Mouse (Mus musculus): ENCODE results near the gene Noxred1.
"Not testable (repeated sequence)": the region's sequence is repeated elsewhere in the genome, so short reads cannot be mapped to it uniquely, and the experiment has no call there.

Noxred1 gene

GRCm38 (mm10) chr12:87238632-87239031 lies at the start of gene Noxred1:
Gene Noxred1 (minus strand): TSS chr12:87238732.
- DNase-seq (ENCODE audit: low read depth, low spot score) = no peak

GRCm38 (mm10) chr12:87284726-87285125 lies 46.2 kb upstream of the Noxred1 start:
- no peak for DNase-seq (ENCODE audit: low read depth, low spot score)

GRCm38 (mm10) chr12:87284268-87284667 lies 45.7 kb upstream of the Noxred1 start:
- DNase-seq (ENCODE audit: low read depth, low spot score) = no peak

GRCm38 (mm10) chr12:87283706-87284105 lies 45.2 kb upstream of the Noxred1 start:
- no peak for DNase-seq (ENCODE audit: low read depth, low spot score)

GRCm38 (mm10) chr12:87282743-87283142 lies 44.2 kb upstream of the Noxred1 start:
- no peak for DNase-seq (ENCODE audit: low read depth, low spot score)

DNA sequence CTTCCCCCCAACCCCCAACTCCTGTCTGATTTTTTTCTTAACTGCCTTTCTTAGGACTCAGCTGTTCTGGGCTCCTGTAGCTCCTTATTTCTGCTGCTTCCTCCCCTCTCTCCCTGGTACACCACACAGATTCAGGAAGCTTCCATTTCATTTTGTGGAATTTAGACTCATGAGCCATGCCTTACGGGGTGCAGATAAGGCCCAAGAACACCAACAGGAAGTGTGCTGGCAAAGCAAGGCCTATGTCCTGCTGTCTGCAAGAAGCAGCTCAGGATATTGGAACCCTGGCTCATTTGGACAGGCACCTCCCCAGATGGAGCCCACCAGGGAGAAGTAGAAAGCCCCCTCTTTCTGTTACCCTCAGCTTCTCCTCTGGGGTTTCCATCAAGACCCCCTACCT lies 43.2 kb upstream of the Noxred1 start:
- DNase-seq (ENCODE audit: low read depth, low spot score) = no peak

DNA sequence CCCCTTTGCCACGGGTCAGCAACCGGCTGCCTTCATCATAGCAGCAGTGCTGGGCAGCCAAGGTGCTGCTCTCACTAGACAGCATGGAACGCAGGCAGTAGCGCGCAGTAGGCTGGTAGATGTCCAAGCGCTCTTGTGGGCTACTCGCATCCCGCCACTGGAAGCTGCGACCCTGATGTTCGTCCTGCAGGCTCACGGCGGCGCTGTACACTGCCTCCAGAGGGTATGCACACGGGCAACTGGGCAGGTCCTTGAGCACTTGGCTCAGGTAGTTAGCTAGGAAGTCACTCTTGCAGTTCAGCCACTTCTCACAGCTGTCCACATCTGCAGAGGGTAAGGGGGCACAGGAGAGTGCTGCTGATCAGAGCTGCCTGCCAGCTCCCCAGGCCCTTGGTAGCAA lies 41.3 kb upstream of the Noxred1 start:
- DNase-seq (ENCODE audit: low read depth, low spot score) = no peak

- DNase-seq (ENCODE audit: low read depth, low spot score) = no peak
These were observed 40.8 kb upstream of the Noxred1 start for GRCm38 (mm10) chr12:87279350-87279749.

DNA sequence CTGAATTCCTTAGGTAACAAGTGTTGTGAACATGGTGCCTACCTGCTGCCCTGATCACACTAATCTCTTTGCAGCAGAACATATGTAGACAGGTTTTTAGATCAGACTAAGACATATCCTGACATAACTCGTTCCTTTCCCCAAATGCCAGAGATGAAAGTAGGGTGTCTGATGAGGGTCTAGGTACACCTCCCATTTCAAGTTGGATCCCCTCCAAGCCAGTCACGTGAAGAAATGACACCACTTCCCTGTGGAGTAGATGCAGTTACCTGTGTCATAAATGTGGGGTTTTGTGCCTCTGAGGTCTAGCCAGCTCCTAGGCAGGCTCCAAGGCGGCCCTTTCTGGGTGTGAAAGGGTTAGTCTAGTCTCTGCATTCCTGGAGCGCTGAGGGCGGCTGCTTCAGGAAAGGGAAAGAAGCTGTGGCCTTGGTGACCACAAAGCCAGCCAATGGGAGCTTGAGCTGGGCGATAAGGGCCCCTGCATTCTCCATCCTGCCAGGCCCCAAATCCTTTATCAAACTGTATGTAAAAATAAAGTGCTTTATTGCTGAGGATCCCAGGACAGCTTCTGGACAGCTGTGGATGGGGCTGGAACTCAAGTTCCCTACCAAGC lies 39.7 kb upstream of the Noxred1 start:
- DNase-seq (ENCODE audit: low read depth, low spot score) = no peak

DNA sequence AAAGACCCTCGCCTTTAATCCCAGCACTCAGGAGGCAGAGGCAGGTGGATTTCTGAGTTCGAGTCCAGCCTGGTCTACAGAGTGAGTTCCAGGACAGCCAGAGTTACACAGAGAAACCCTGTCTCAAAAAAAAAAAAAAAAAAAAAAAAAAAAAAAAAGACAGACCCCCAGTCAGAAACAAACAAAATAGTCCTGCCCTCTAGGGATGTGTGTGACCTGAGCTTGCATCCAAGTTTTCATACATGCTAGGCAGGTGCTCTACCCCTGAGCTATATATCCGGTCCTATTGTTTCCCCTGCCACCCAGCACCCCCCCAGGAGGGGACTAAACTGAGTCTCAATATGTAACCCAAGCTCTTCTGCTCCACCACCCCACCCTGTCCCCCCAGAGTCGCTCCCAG lies 38.7 kb upstream of the Noxred1 start:
- DNase-seq (ENCODE audit: low read depth, low spot score) = not testable (repeated sequence)

GRCm38 (mm10) chr12:87274853-87275831 lies 36.6 kb upstream of the Noxred1 start:
- no peak for DNase-seq (ENCODE audit: low read depth, low spot score)

DNA sequence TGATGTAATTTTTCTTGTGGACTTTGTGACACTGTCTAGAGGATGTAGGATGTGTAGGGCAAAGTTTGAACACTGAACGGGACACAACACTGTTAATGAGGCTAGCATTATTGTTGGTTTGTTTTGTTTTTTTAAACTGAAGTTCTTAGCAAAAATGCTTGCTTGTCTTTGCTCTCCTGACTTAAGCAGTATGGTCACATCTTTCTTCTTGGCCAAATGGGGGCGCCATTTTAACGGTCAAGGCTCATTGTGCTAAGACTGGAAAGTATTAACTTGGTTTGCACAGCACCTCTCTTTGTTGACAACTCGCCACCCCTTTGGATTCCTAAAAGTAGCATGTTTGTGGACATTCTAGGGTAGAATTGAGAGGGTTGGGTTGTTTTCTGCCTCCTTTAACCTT lies 29.1 kb upstream of the Noxred1 start:
- DNase-seq (ENCODE audit: low read depth, low spot score) = no peak

DNA sequence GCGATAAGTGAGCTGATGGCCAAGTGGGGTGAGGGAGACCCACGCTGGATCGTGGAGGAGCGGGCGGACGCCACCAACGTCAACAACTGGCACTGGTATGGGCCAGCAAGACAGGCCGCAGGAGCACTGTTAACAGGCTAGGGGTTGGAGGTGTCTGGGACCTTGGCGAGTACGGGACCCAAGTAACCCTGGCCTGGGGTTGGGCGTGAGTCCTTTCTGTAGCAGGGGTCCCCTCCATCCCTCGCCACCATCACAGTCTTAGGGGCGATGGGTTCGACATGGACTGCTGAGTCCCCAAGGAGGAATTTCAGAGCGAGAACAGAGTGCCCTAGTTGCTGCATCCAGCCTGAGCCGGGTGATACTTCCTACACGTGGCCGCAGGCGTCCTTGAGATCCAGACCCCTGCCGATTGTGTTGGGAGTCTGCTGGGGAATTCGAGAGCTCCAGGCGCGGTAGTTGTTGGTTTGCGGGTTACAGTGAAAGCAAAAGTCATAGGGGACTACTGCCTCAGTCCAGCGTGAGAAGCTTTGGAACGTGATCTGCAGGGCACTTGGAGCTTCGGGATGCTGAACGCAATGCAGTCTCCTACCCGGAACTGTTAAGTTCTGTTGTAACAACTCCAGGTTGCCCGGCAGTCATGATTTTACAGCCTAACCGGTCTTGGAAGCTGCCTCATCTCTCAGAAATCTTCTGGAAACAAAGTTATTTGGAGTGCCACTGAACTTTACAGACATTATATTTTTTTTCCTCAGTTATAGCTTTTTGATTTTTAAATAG lies 28.5 kb upstream of the Noxred1 start:
- DNase-seq (ENCODE audit: low read depth, low spot score) = no peak

DNA sequence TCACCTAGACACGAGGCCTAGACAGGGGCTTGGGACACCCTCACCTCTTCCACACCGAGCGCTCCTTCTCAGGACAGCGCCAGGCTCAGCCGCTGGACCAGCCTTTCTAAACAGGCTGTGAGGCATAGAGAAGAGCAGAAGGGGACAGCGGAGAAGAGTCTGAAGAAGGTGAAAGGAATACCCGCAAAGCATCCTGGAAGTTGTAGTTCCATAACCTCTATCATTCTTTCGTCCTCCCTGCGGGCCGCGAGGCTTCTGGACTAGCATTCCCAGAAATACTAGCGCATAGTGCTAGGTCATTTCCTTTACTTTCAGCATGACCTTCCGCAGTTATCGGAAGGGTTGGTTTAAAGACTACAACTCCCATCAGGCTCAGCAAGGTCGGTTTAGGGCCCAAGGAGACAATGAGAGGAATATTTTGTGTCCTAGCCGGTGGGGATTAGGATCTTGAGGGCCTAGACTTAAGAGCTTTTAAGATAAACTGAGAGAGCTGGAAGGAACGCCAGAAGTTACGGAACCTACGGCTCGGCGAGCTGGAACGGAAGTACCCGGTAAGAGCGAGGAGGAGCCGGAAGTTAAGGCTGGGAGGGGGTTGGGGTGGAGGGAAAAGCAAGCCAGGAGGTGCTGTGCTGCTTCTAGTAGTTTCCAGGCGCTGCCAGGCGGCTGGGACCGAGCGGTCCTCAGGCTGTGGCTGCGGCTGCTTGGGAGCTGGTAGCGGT lies 27.7 kb upstream of the Noxred1 start, which contains the start of the genes Vipas39 and Ahsa1:
Gene Vipas39 (minus strand): TSS at position 149 of the 719 bp plus-strand sequence.
Gene Ahsa1 (plus strand): TSS at position 372 of the 719 bp plus-strand sequence.
- DNase-seq (ENCODE audit: low read depth, low spot score) = peak; percentile 92

GRCm38 (mm10) chr12:87265444-87265843 lies 26.9 kb upstream of the Noxred1 start:
- no peak for DNase-seq (ENCODE audit: low read depth, low spot score)

- DNase-seq (ENCODE audit: low read depth, low spot score) = no peak
These were observed 22.0 kb upstream of the Noxred1 start for GRCm38 (mm10) chr12:87260562-87260961.

GRCm38 (mm10) chr12:87256629-87257028 lies 18.1 kb upstream of the Noxred1 start:
- DNase-seq (ENCODE audit: low read depth, low spot score) = no peak

DNA sequence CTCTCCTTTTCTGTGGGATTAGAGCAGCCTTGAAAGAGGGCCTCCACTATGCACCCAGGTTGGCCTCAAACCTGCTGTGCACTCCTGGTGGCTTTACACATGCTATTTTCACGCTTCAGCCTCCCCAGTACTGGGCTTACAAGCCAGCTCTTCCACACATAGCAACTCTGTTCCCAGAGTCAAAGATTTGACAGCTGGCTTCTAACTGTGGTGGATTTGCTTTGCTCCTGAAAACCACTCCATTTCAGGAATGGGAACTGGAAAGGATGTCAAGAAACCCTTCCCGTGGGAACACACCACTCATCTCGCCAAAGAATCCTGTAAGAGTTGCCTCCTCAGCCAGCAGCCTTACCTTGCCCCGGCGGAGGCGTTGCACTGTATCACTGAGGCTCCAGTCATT lies 15.3 kb upstream of the Noxred1 start:
- DNase-seq (ENCODE audit: low read depth, low spot score) = no peak

GRCm38 (mm10) chr12:87250161-87250560 lies 11.6 kb upstream of the Noxred1 start:
- no peak for DNase-seq (ENCODE audit: low read depth, low spot score)

- DNase-seq (ENCODE audit: low read depth, low spot score) = no peak
These were observed 1.5 kb downstream of the Noxred1 start for GRCm38 (mm10) chr12:87236882-87237483.

GRCm38 (mm10) chr12:87230379-87230895 lies 8.1 kb downstream of the Noxred1 start:
- DNase-seq (ENCODE audit: low read depth, low spot score) = no peak
